Mouse (Mus musculus) kidney, postnatal 4 days (tissue): ENCODE results near the gene Gdpd5.

Experiments
- DNase-seq, 2 experiments: peaks; one replicate each; pipeline ENCODE4 v3.0.0; 2021; ENCODE audit warnings: mixed read lengths in 2 of 2

Gdpd5 gene

GRCm38 (mm10) chr7:99405386-99406155 is 24.4 kb downstream of the Gdpd5 start:
- DNase-seq = no peak

- no peak for DNase-seq
Observed at GRCm38 (mm10) chr7:99407598-99407997, 26.4 kb downstream of the Gdpd5 start.

- DNase-seq = peak in 1 of 2 experiments; percentile 38
Observed at GRCm38 (mm10) chr7:99409441-99410222, 28.4 kb downstream of the Gdpd5 start.

GRCm38 (mm10) chr7:99410315-99410714 is 29.1 kb downstream of the Gdpd5 start:
- DNase-seq = no peak

GRCm38 (mm10) chr7:99411047-99411779 is 30.0 kb downstream of the Gdpd5 start:
- no peak for DNase-seq

GRCm38 (mm10) chr7:99415045-99415444 is 33.8 kb downstream of the Gdpd5 start:
- DNase-seq = no peak

- no peak for DNase-seq
Observed at GRCm38 (mm10) chr7:99419311-99419710, 38.1 kb downstream of the Gdpd5 start.

- DNase-seq = no peak
Observed at GRCm38 (mm10) chr7:99421006-99421405, 39.8 kb downstream of the Gdpd5 start.

- DNase-seq = peak in 1 of 2 experiments; percentile 53
Observed at GRCm38 (mm10) chr7:99424538-99425155, 43.4 kb downstream of the Gdpd5 start.

GRCm38 (mm10) chr7:99425706-99426105 is 44.5 kb downstream of the Gdpd5 start:
- no peak for DNase-seq

GRCm38 (mm10) chr7:99427031-99427430 is 45.8 kb downstream of the Gdpd5 start:
- no peak for DNase-seq

- DNase-seq = no peak
Observed at GRCm38 (mm10) chr7:99427987-99428386, 46.8 kb downstream of the Gdpd5 start.

GRCm38 (mm10) chr7:99428836-99429235 is 47.6 kb downstream of the Gdpd5 start:
- no peak for DNase-seq

- peak; percentile 60 to 63 for DNase-seq
Observed at GRCm38 (mm10) chr7:99429786-99430185, 48.6 kb downstream of the Gdpd5 start.

GRCm38 (mm10) chr7:99430246-99430645 is 49.0 kb downstream of the Gdpd5 start:
- no peak for DNase-seq

GRCm38 (mm10) chr7:99432248-99432647 is 51.0 kb downstream of the Gdpd5 start:
- DNase-seq = no peak

- DNase-seq = no peak
Observed at GRCm38 (mm10) chr7:99432863-99433262, 51.6 kb downstream of the Gdpd5 start.

GRCm38 (mm10) chr7:99434672-99435250 is 53.5 kb downstream of the Gdpd5 start:
- no peak for DNase-seq

- no peak for DNase-seq
Observed at GRCm38 (mm10) chr7:99436530-99436929, 55.3 kb downstream of the Gdpd5 start.

GRCm38 (mm10) chr7:99438881-99439280 is 57.7 kb downstream of the Gdpd5 start:
- no peak for DNase-seq

- DNase-seq = peak; percentile 73 to 87
Observed at GRCm38 (mm10) chr7:99441534-99442072, 60.4 kb downstream of the Gdpd5 start.

GRCm38 (mm10) chr7:99443164-99443563 is 62.0 kb downstream of the Gdpd5 start:
- DNase-seq = no peak
